Mouse (Mus musculus) hindbrain, embryonic 10.5 days (tissue): ENCODE data around the gene C2cd2l. TPM values are rescaled to one million over a fixed set of nuclear protein-coding genes. Genes with fewer than 3 reads are reported as not detected.

Source experiments
- DNase-seq: peaks from one replicate; pipeline ENCODE4 v3.0.0-alpha.2; 2017; ENCODE audit warnings: low spot score
- H3K27ac ChIP-seq: fragments of 300-500 bp; sonication (generic); 2 replicates; pipeline ENCODE4 v1.5.1; 2016; ENCODE audit warnings: mild to moderate bottlenecking, moderate library complexity
- H3K27me3 ChIP-seq: fragments of 300-500 bp; sonication (generic); 2 replicates; pipeline ENCODE4 v1.6.1; 2016; ENCODE audit warnings: mild to moderate bottlenecking; ENCODE audit not compliant: poor library complexity, insufficient read depth, severe bottlenecking
- H3K36me3 ChIP-seq: fragments of 300-500 bp; sonication (generic); 2 replicates; pipeline ENCODE4 v1.6.1; 2016; ENCODE audit warnings: mild to moderate bottlenecking, moderate library complexity
- H3K4me1 ChIP-seq: fragments of 300-500 bp; sonication (generic); replicated peaks from 2 replicates; pipeline ENCODE4 v1.6.1; 2016; ENCODE audit warnings: mild to moderate bottlenecking
- H3K4me3 ChIP-seq: fragments of 300-500 bp; sonication (generic); 2 replicates; pipeline ENCODE4 v1.5.1; 2016; ENCODE audit warnings: mild to moderate bottlenecking, moderate library complexity
- H3K9me3 ChIP-seq: fragments of 300-500 bp; sonication (generic); 2 replicates; pipeline ENCODE4 v1.6.1; 2016; ENCODE audit warnings: mild to moderate bottlenecking, moderate library complexity
- WGBS: fragments of 180-500 bp; shearing (Covaris S2); methylation state at CpG from one replicate; pipeline ENCODE4 v1.1.7; 2016; 5-methylcytosine and 5-hydroxymethylcytosine counted together
- polyA plus RNA-seq: library from polyadenylated mRNA; unstranded; fragments of >200 nt; fragmentation: Nextera tagmentation; extraction: Ambion mirVana; gene quantifications from 2 replicates; pipeline ENCODE4 v1.2.1, GENCODE M21; 2016

C2cd2l gene
- polyA plus RNA-seq, 1 experiment from 2014 or later = 17.5 TPM

DNA sequence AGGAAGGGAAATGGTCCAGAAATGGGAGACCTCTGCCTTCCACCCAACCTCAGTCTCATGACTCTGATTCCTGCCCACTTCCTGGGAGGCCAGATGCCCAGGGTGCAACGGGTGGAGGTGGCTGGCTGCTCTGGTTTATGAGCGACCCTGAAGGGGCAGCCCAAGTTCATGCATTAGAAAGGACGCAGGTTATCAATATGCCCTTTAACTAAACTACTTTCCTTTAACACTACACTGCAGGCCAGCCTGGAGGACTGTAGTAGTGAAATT is 1.3 kb downstream of the C2cd2l start:
- peaks cover 35% of the 10 kb centered on the region for H3K36me3 ChIP-seq
- WGBS = 38% methylated on average over 3 of the region's 3 CpGs

DNA sequence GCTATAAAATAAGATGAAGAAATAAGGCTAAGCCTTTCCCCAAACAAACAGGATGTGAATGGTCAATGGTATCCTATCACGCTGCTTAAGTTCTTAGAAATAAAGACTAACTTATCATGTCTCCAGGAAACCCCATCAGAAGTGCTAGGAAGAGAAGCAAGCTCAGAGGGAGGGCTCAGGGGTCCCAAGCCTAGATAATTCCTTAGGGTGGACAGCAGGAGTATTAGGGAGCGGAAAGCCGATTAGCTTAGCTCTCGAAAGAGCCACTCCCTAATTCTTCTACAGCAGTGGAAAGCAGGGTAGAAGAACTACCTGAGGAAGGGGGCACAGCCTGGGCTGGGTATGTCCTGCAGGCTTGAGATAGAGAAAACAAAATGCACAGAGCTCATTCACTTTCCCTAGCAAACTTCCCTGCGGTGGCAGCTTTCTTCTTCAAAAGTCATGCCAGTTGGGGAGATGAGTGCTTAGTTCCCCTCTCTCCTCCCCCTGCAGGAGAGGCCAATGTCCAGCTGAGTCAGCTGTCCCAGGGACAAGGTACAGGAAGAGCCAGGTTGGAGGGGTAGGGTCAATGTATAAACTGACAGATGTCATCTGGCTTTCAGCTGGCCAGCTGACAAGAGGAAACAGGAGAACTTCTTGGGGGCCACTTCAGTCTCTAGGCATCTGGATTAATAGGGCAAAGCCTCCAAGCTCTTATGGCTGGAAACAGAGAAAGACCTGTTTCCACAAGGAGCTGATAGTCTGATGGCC is 1.8 kb downstream of the C2cd2l start:
- H3K4me1 ChIP-seq = peaks cover 38% of the 10 kb centered on the region
- 65% methylated on average over 5 of the region's 5 CpGs for WGBS
- no peak for DNase-seq

More for the DNA sequence above, 1.3 kb downstream of the C2cd2l start:
- peak overlapping the region; percentile 88 for H3K4me3 ChIP-seq
- H3K27ac ChIP-seq = 0 out of 2 replicates have a peak overlapping the region, but pooled peaks have one; percentile 85
- peaks cover 12% of the 10 kb centered on the region; the same call in 1 of the 2 replicates for H3K27me3 ChIP-seq
- DNase-seq = no peak
- H3K4me1 ChIP-seq = peaks cover 38% of the 10 kb centered on the region
- no peaks in the 10 kb centered on the region for H3K9me3 ChIP-seq

DNA sequence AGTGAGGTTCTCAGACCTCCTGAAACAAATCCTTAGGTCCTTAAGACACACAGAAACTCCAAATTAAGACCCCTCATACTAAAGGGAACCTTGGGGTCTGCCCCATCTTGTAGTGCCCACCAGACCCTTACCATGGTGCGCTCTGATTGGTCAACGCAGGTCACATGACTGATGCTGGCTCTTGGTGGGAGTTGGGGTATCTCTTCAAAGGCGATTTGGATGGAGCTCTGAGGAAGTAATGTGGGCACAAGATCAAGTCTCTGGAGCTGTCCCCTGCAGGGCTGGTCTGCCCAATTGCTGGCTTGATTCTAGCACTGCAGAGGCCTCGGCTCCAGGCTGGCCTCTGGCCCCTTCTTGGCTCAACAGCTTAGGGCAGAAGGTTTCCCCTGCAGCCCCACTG is 2.6 kb downstream of the C2cd2l start:
- Histone ChIP-seq H3K36me3 (peaks cover 49% of the 10 kb centered on the region), H3K27ac (no peak overlapping the region), H3K9me3 (no peaks in the 10 kb centered on the region), H3K4me3 (no peak overlapping the region), H3K4me1 (peaks cover 38% of the 10 kb centered on the region), H3K27me3 (peaks cover 18% of the 10 kb centered on the region; the same call in 1 of the 2 replicates)
- no peak for DNase-seq
- 71% methylated on average over 4 of the region's 4 CpGs for WGBS

More for the DNA sequence above, 1.8 kb downstream of the C2cd2l start:
- Histone ChIP-seq H3K4me3 (peak overlapping the region; percentile 88), H3K9me3 (no peaks in the 10 kb centered on the region), H3K27me3 (peaks cover 14% of the 10 kb centered on the region; the same call in 1 of the 2 replicates), H3K27ac (no peak overlapping the region), H3K36me3 (peaks cover 41% of the 10 kb centered on the region)

DNA sequence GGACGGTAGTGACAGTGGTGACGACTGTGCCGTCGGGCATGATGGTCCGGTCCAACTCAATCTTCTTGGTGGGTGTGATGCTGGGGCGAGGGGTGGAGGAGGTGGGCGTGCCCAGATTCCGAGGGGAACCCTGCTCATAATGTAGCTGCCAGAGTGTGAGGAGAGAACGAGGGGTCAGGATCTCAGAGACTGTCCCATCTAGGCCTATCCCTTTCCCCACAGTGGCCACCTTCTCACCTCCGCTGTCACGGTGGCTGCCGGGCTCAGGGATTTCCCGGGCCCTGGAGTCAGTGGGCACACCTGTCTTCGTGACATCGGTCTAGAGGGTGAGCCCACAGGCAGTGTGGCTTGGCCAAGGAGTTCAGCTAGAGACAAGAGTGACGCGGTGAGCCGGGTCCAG is 5.2 kb downstream of the C2cd2l start:
- Histone ChIP-seq H3K27me3 (peaks cover 36% of the 10 kb centered on the region), H3K36me3 (peaks cover 63% of the 10 kb centered on the region), H3K4me3 (no peak overlapping the region), H3K4me1 (peaks cover 51% of the 10 kb centered on the region), H3K9me3 (no peaks in the 10 kb centered on the region), H3K27ac (no peak overlapping the region)
- 93% methylated on average over 18 of the region's 18 CpGs for WGBS
- DNase-seq = no peak

DNA sequence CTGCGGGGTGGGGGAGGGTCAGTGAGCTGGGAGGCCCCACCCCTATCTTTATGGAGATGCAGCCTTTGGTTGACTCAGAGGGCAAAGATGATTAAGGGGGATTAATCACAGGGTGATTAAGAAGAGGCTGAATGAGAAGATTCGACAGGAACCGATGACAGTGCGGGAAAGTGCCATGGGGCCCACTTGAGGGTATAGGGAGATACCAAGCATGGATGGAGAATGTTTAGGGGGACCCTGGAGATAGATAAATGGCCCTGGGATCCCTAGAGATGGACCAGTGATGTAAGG is 5.9 kb downstream of the C2cd2l start:
- no peak overlapping the region for H3K4me3 ChIP-seq
- DNase-seq = no peak
- peaks cover 63% of the 10 kb centered on the region for H3K36me3 ChIP-seq
- no peaks in the 10 kb centered on the region for H3K9me3 ChIP-seq
- no peak overlapping the region for H3K27ac ChIP-seq
- peaks cover 45% of the 10 kb centered on the region for H3K4me1 ChIP-seq
- 78% methylated on average over 4 of the region's 4 CpGs for WGBS
- H3K27me3 ChIP-seq = peaks cover 36% of the 10 kb centered on the region

DNA sequence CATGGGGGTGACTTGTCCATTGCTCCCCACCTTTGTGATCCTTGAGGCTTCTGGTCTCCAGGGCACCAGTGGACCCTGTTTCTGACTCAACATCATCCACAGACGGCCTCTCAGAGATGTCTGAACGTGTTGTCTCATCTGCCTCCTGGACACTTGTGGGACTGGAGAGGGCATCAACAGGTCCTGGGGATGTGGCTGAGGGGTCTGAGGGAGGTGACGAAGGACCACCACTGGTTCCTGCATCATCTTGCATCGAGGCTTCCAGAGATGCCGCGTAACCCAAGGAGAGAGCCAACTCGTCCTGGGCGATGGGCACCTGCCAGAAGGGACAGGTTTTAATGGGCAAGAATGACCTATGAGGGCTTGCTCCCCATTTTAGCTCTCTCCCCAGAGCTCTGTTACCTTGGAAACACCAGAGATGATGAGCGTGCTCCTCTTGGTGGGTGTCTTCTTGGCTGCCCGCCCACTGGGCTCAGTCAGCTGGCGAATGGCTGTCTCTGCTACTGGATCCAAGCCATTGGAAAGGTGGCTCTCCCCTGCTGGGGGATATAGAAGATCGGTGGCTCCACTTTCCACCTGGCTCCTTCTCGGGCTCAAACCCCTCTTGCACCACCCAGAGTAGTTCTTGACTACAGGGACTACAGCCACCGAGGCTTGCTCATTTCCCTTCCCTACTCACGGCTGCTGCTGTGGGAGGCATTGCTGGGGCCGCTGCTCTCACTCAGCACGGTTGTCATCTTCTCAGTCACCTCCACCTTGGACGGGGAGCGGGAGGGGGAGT is 6.4 kb downstream of the C2cd2l start:
- DNase-seq = no peak
- Histone ChIP-seq H3K4me1 (peaks cover 40% of the 10 kb centered on the region), H3K27ac (no peak overlapping the region), H3K27me3 (peaks cover 30% of the 10 kb centered on the region), H3K36me3 (peaks cover 63% of the 10 kb centered on the region), H3K4me3 (no peak overlapping the region), H3K9me3 (no peaks in the 10 kb centered on the region)
- 78% methylated on average over 19 of the region's 19 CpGs for WGBS

DNA sequence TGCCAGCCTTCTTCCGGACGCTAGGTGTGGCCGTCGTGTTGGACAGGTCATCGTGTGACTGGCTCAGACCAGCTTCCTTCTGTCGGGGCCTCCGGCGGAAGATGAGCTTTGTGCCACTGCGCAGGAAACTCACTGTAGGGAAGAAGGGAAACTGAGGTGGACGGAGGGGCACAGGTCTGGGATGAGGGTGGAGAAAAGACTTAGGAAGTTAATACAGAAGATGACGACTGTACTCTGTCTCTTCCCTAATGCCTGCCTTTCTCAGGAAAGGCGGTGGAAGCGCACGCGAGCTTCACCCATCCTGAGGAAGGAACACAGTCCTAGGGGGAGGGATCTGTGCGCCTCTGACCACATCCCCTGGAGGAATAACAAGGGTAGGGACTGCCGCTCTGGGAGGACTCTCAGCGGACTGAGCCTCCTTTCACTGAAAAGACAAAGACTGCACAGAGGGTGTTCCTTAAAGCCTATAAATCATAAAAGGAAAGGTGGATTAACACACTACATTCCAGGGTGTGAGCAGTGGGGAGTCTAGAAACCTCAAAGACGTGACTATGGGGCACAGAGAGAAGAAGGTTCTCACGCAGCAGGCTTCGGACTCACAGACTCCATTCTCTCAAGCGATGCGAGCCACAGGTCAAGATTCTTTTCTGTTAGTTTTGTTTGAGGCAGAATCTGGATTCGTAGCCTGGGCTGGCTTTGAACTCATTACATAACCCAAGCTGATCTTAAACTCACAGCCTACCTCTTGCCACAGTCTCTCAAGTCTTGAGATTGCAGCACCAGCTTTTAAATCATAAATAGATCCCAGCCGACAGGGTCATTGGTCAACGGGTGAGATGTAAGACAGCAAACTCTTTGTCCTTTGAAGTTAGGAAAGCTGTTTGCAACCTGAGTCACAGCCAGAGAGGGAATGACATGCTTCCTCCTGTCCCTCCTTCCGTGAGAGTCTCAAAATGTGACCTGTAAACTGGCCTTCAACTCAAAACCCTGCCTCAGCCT is 8.7 kb downstream of the C2cd2l start:
- Histone ChIP-seq H3K4me3 (peak overlapping the region; percentile 23), H3K36me3 (peaks cover 55% of the 10 kb centered on the region), H3K4me1 (peaks cover 21% of the 10 kb centered on the region), H3K27ac (peak overlapping the region; percentile 54), H3K9me3 (no peaks in the 10 kb centered on the region), H3K27me3 (peaks cover 24% of the 10 kb centered on the region)
- DNase-seq = peak; percentile 23
- 6% methylated on average over 27 of the region's 27 CpGs for WGBS

DNA sequence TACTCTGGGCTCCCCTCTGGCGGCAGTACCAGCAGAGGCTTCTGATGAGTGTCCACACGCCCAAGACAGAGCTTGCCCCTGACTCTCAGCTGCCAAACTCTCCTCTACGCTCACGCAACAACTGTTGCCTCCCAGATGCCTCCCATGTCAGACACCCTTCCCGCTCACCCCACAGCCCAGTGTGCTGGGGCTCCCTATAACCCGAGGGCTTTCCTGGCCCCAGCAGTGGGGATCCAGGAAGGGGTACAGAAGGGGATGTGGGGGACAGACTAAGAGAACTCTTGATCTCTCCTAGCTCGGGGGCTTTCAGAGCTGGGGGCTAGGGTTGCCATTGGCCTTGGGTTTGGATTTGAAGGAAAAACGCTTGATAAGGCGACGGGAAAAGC is 9.3 kb downstream of the C2cd2l start:
- 22% methylated on average over 10 of the region's 10 CpGs for WGBS
- peak overlapping the region; percentile 54 for H3K27ac ChIP-seq
- H3K36me3 ChIP-seq = peaks cover 48% of the 10 kb centered on the region
- H3K9me3 ChIP-seq = no peaks in the 10 kb centered on the region
- H3K4me1 ChIP-seq = peaks cover 21% of the 10 kb centered on the region
- H3K4me3 ChIP-seq = peak overlapping the region; percentile 23; the same call in 1 of the 2 replicates
- no peak for DNase-seq
- H3K27me3 ChIP-seq = peaks cover 24% of the 10 kb centered on the region

DNA sequence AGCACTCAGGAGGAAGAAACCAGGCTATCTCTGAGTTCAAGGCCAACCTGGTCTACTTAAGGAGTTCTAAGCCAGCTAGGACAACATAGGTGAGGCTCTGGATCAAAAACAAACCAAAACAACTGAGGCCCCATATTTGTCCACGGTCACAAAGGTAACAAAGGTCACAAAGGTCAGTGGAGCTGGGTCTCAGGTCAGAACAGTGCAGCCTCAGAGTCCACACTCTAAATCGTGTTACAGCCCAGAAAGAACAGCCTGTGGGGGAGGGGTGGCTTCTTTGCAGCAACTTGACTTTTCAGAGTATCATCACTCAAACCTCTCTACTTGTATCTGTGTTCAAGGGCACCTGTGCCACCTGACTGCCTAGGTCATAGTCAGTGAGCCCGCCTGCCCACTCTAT is 10.3 kb downstream of the C2cd2l start:
- DNase-seq = no peak
- Histone ChIP-seq H3K4me3 (no peak overlapping the region), H3K27me3 (peaks cover 24% of the 10 kb centered on the region), H3K27ac (no peak overlapping the region), H3K9me3 (no peaks in the 10 kb centered on the region), H3K4me1 (peaks cover 25% of the 10 kb centered on the region), H3K36me3 (peaks cover 38% of the 10 kb centered on the region)
- WGBS = 64% methylated on average over 3 of the region's 3 CpGs

DNA sequence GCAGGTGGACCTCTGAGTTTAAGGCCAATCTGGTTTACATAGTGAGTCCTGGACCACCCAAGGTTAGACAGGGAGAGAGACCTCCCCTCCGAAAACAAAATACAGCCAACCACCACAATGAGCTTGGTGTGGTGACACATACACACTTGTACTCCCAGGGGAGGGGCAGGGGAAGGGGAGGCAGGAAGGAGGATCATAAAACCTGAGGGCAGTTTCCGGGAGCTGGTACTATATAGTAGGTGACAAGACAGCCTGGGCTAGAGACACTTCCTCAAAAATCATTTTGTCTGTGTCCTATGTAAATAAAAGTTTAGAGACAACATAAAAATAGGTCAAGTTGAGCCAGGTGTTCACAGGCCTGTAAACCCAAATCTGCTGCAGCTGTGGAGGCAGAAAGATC is 12.8 kb downstream of the C2cd2l start:
- Histone ChIP-seq H3K27ac (no peak overlapping the region), H3K36me3 (peaks cover 23% of the 10 kb centered on the region), H3K4me1 (peaks cover 39% of the 10 kb centered on the region), H3K4me3 (no peak overlapping the region), H3K9me3 (no peaks in the 10 kb centered on the region), H3K27me3 (peaks cover 18% of the 10 kb centered on the region)
- no peak for DNase-seq
- 91% methylated on average over 2 of the region's 2 CpGs for WGBS

DNA sequence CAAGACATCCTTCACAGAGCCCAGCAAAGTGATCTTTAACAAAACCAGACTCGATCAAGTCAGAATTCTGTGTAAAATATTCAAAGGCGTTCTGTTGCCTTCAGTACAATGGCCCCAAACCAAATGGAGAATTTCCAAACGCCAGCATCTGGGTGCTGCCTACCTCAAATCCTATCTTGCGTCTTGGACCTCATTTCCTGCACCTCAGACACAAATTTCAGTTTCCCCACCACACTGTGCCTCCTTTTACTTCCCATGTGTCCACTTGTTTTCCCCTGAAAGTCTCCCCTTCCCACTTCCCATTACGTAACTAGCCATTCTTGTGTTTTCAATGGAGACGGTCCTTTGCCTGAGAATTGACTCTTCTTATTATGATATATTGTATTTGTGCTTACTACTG is 13.6 kb downstream of the C2cd2l start:
- H3K4me1 ChIP-seq = peaks cover 33% of the 10 kb centered on the region
- H3K36me3 ChIP-seq = peaks cover 24% of the 10 kb centered on the region
- H3K27me3 ChIP-seq = peaks cover 14% of the 10 kb centered on the region
- WGBS = 88% methylated on average over 6 of the region's 6 CpGs
- H3K9me3 ChIP-seq = no peaks in the 10 kb centered on the region
- H3K4me3 ChIP-seq = no peak overlapping the region
- no peak overlapping the region for H3K27ac ChIP-seq
- no peak for DNase-seq

DNA sequence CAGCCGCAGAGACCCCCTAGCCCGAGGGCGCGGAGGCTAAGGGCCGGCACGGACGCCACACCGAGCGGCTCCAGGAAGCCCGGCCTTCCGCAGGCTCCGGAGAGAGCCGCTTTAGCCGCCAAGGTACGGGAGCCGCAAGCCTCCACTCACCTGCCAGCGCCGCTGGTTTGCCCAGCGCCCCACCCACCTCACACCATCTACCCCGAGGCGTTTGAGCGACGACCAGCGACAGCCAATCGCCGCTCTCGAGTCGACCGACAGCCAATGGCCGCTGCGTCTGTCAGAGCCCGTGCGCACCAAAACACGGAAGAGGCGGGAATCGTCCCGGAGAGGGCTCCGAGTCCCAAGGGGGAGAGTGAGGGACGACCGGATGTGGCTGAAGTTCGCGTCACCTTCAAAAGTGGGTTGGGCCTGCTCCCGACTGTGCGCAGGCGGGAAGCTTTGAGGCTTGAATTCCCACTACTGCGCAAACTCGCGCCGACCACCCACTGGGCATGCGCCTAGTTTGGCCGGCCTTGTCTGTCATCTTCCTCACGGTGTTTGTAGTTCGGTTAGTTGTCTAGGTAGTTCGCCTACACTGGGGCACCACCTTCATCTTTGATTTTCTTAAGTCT is 14.5 kb downstream of the C2cd2l start, which contains the start of gene Hinfp:
Gene Hinfp (minus strand): TSS at position 206 of the 614 bp plus-strand sequence.
- H3K27ac ChIP-seq = peak within 1 kb of the TSS; percentile 93
- DNase-seq = peak; percentile 98
- peak within 1 kb of the TSS; percentile 98 for H3K4me3 ChIP-seq
- peaks cover 29% of the 10 kb centered on the region for H3K36me3 ChIP-seq
- no peaks in the 10 kb centered on the region for H3K9me3 ChIP-seq
- peaks cover 24% of the 10 kb centered on the region for H3K4me1 ChIP-seq
- H3K27me3 ChIP-seq = peaks cover 4% of the 10 kb centered on the region
- WGBS = under 1% methylated on average over 54 of the region's 54 CpGs
